In genomic region chr14:87140327-87140962, GRCm38 (mm10) we compare ENCODE assay signal across 8 mouse cellular contexts. TPM values are rescaled to one million over a fixed set of nuclear protein-coding genes. Genes with fewer than 3 reads are reported as not detected.
DNase-seq lines count a peak whose midpoint lies in the region; ATAC-seq and TF ChIP-seq lines count a peak whose summit lies in the region.

No protein-coding gene starts in this region.

- no peak for DNase-seq in heart, adult 9 months (ENCODE audit: low spot score in 2 of 2)
- DNase-seq in MEL-GATA-1-ER (ENCODE audit: extremely low read depth, low read depth) = peak; percentile 14
- DNase-seq in fat pad, adult 2 months (ENCODE audit: extremely low read depth, low read depth, low spot score) = peak; percentile 92
- no peak for DNase-seq in cerebellum, adult 11 months
- DNase-seq in right cerebral cortex, adult 18-20 months = no peak

- 1% methylated on average over 17 of the region's 17 CpGs for WGBS in heart, embryonic 13.5 days
- WGBS in intestine, postnatal 0 days = under 1% methylated on average over 17 of the region's 17 CpGs
- 5% methylated on average over 17 of the region's 17 CpGs for WGBS in midbrain, embryonic 13.5 days

- peak overlapping the region; percentile 67 for H3K27ac ChIP-seq in heart, embryonic 13.5 days (replicated peaks)
- H3K27ac ChIP-seq in intestine, postnatal 0 days (ENCODE audit: low read depth, low read length) = peak overlapping the region; percentile 58; the same call in 1 of the 2 replicates
- H3K27ac ChIP-seq in midbrain, embryonic 13.5 days = no peak overlapping the region

- no peaks in the 10 kb centered on the region for H3K27me3 ChIP-seq in heart, embryonic 13.5 days (replicated peaks)
- no peaks in the 10 kb centered on the region for H3K27me3 ChIP-seq in intestine, postnatal 0 days (replicated peaks; ENCODE audit: control insufficient read depth, insufficient read depth, low read length)
- no peaks in the 10 kb centered on the region for H3K27me3 ChIP-seq in midbrain, embryonic 13.5 days

- peak overlapping the region; percentile 76 for H3K4me3 ChIP-seq in heart, embryonic 13.5 days
- H3K4me3 ChIP-seq in intestine, postnatal 0 days (ENCODE audit: low read depth, low read length) = peak overlapping the region; percentile 89
- H3K4me3 ChIP-seq in midbrain, embryonic 13.5 days (replicated peaks) = peak overlapping the region; percentile 78

- H3K9me3 ChIP-seq in heart, embryonic 13.5 days = no peaks in the 10 kb centered on the region
- no peaks in the 10 kb centered on the region for H3K9me3 ChIP-seq in intestine, postnatal 0 days (ENCODE audit: control insufficient read depth)
- H3K9me3 ChIP-seq in midbrain, embryonic 13.5 days = no peaks in the 10 kb centered on the region

- peak overlapping the region; percentile 84 for H3K4me2 ChIP-seq in heart, embryonic 13.5 days
- peak overlapping the region; percentile 96 for H3K4me2 ChIP-seq in intestine, postnatal 0 days (replicated peaks; ENCODE audit: low read depth)
- peak overlapping the region; percentile 91 for H3K4me2 ChIP-seq in midbrain, embryonic 13.5 days (replicated peaks)

- ATAC-seq in heart, embryonic 13.5 days (ENCODE audit: extremely low read depth, insufficient number of reproducible peaks, low FRiP score, low TSS enrichment) = 0 out of 2 replicates have a peak, but pooled peaks have one; percentile 21
- no peak; the same call in 1 of the 2 replicates for ATAC-seq in intestine, postnatal 0 days
- ATAC-seq in midbrain, embryonic 13.5 days = no peak

- no peak for TF ChIP-seq CTCF in intestine, postnatal 0 days (IDR thresholded peaks at IDR 0.05; ENCODE audit: low read depth)

- H3K9ac ChIP-seq in heart, embryonic 13.5 days = peak overlapping the region; percentile 90
- peak overlapping the region; percentile 43 for H3K9ac ChIP-seq in intestine, postnatal 0 days (ENCODE audit: low read depth, low read length)
- peak overlapping the region; percentile 63 for H3K9ac ChIP-seq in midbrain, embryonic 13.5 days (replicated peaks)

- peaks cover 14% of the 10 kb centered on the region for H3K4me1 ChIP-seq in heart, embryonic 13.5 days
- no peaks in the 10 kb centered on the region for H3K4me1 ChIP-seq in intestine, postnatal 0 days (replicated peaks; ENCODE audit: control insufficient read depth, insufficient read depth, low read length)
- peaks cover 8% of the 10 kb centered on the region for H3K4me1 ChIP-seq in midbrain, embryonic 13.5 days (replicated peaks)

- H3K36me3 ChIP-seq in heart, embryonic 13.5 days = peaks cover 7% of the 10 kb centered on the region; the same call in 1 of the 2 replicates
- H3K36me3 ChIP-seq in intestine, postnatal 0 days (ENCODE audit: control insufficient read depth, insufficient read depth) = no peaks in the 10 kb centered on the region
- no peaks in the 10 kb centered on the region for H3K36me3 ChIP-seq in midbrain, embryonic 13.5 days

RNA-seq across cellular contexts. Expression of gene Diaph3, which starts 0.6 kb away (rescaled TPM):
- polyA plus RNA-seq in heart, embryonic 13.5 days (2015; fragmentation: Nextera tagmentation; extraction: Ambion mirVana) = 10.1 and 11.2 TPM in 2 replicates
- 2.6 and 3.0 TPM in 2 replicates for polyA plus RNA-seq in intestine, postnatal 0 days (2015; fragmentation: Nextera tagmentation; extraction: Ambion mirVana)
- 3.9 and 4.8 TPM in 2 replicates for polyA plus RNA-seq in midbrain, embryonic 13.5 days (2015; fragmentation: Nextera tagmentation; extraction: Ambion mirVana)

Comparison
In these comparisons a context has a peak if more than half of its experiments do, and no peak if none do; other contexts are left out.
1. DNase-seq: peak in MEL-GATA-1-ER (single experiment) and fat pad, adult 2 months (single experiment); none in heart, adult 9 months (0 of 2), cerebellum, adult 11 months (single experiment) and right cerebral cortex, adult 18-20 months (single experiment).
2. Peak in every context shown above with its lines, with median percentiles within 50 percentile points of each other: H3K4me2 ChIP-seq, H3K4me3 ChIP-seq and H3K9ac ChIP-seq.